Mouse (Mus musculus) liver, embryonic 13.5 days (tissue): ENCODE results near the gene Arhgap31. TPM values are rescaled to one million over a fixed set of nuclear protein-coding genes. Genes with fewer than 3 reads are reported as not detected.
"Not testable (repeated sequence)": the region's sequence is repeated elsewhere in the genome, so short reads cannot be mapped to it uniquely, and the experiment has no call there.

Source experiments
- ATAC-seq: fragments of 200-750 bp; cut with Nextera tagmentation; 2 replicates; pipeline ENCODE4 v1.8.0; 2017; ENCODE audit warnings: low read depth, mild to moderate bottlenecking, moderate number of reproducible peaks, moderate library complexity
- DNase-seq: peaks from one replicate; pipeline ENCODE4 v3.0.0; 2022
- H3K27ac ChIP-seq: fragments of 300-500 bp; sonication (generic); 2 replicates; pipeline ENCODE4 v1.5.1; 2015; ENCODE audit warnings: moderate library complexity, mild to moderate bottlenecking, inconsistent platforms
- H3K27me3 ChIP-seq: fragments of 300-500 bp; sonication (generic); 2 replicates; pipeline ENCODE4 v1.6.1; 2015; ENCODE audit warnings: mild to moderate bottlenecking, inconsistent platforms
- H3K36me3 ChIP-seq: fragments of 300-500 bp; sonication (generic); 2 replicates; pipeline ENCODE4 v1.6.1; 2015; ENCODE audit warnings: mild to moderate bottlenecking, inconsistent platforms
- H3K4me1 ChIP-seq: fragments of 300-500 bp; sonication (generic); replicated peaks from 2 replicates; pipeline ENCODE4 v1.6.1; 2015; ENCODE audit warnings: inconsistent platforms
- H3K4me2 ChIP-seq: fragments of 300-500 bp; sonication (generic); 2 replicates; pipeline ENCODE4 v1.6.1; 2015; ENCODE audit warnings: inconsistent platforms, mild to moderate bottlenecking, moderate library complexity
- H3K4me3 ChIP-seq: fragments of 300-500 bp; sonication (generic); replicated peaks from 2 replicates; pipeline ENCODE4 v1.5.1; 2015; ENCODE audit warnings: mild to moderate bottlenecking, inconsistent platforms
- H3K9ac ChIP-seq: fragments of 300-500 bp; sonication (generic); 2 replicates; pipeline ENCODE4 v1.6.1; 2015; ENCODE audit warnings: mild to moderate bottlenecking, inconsistent platforms
- H3K9me3 ChIP-seq: fragments of 300-500 bp; sonication (generic); replicated peaks from 2 replicates; pipeline ENCODE4 v1.6.1; 2016; ENCODE audit warnings: inconsistent platforms
- WGBS: fragments of 180-500 bp; shearing (Covaris S2); methylation state at CpG from one replicate; pipeline ENCODE4 v1.1.7; 2015; ENCODE audit not compliant: insufficient replicate concordance; 5-methylcytosine and 5-hydroxymethylcytosine counted together
- polyA plus RNA-seq: library from polyadenylated mRNA; unstranded; fragments of >200 nt; fragmentation: Nextera tagmentation; extraction: Ambion mirVana; gene quantifications from 2 replicates; pipeline ENCODE4 v1.2.1, GENCODE M21; 2015

The Arhgap31 gene
- polyA plus RNA-seq, 1 experiment from 2014 or later, result 1.2 TPM

GRCm38 (mm10) chr16:38679431-38680021 is 33.5 kb downstream of the Arhgap31 start:
- no peak for DNase-seq

GRCm38 (mm10) chr16:38678853-38679252 is 34.2 kb downstream of the Arhgap31 start:
- WGBS, result 57% methylated on average over 8 of the region's 8 CpGs
- no peak overlapping the region for H3K9ac ChIP-seq
- H3K27ac ChIP-seq, result no peak overlapping the region
- H3K4me1 ChIP-seq, result 0 out of 2 replicates have a peak, but pooled peaks cover 5% of the 10 kb centered on the region
- ATAC-seq, result no peak
- H3K27me3 ChIP-seq, result no peaks in the 10 kb centered on the region; the same call in 1 of the 2 replicates
- no peak for DNase-seq
- H3K36me3 ChIP-seq, result no peaks in the 10 kb centered on the region
- H3K9me3 ChIP-seq, result no peaks in the 10 kb centered on the region
- H3K4me2 ChIP-seq, result no peak overlapping the region
- H3K4me3 ChIP-seq, result no peak overlapping the region

More at GRCm38 (mm10) chr16:38679431-38680021, 33.5 kb downstream of the Arhgap31 start:
- Histone ChIP-seq H3K4me2 (peak overlapping the region; percentile 9; the same call in 1 of the 2 replicates), H3K9ac (no peak overlapping the region), H3K4me1 (0 out of 2 replicates have a peak, but pooled peaks cover 5% of the 10 kb centered on the region), H3K27ac (no peak overlapping the region), H3K36me3 (no peaks in the 10 kb centered on the region), H3K4me3 (no peak overlapping the region), H3K27me3 (no peaks in the 10 kb centered on the region; the same call in 1 of the 2 replicates), H3K9me3 (no peaks in the 10 kb centered on the region)
- WGBS, result 18% methylated on average over 12 of the region's 12 CpGs
- ATAC-seq, result no peak

DNA sequence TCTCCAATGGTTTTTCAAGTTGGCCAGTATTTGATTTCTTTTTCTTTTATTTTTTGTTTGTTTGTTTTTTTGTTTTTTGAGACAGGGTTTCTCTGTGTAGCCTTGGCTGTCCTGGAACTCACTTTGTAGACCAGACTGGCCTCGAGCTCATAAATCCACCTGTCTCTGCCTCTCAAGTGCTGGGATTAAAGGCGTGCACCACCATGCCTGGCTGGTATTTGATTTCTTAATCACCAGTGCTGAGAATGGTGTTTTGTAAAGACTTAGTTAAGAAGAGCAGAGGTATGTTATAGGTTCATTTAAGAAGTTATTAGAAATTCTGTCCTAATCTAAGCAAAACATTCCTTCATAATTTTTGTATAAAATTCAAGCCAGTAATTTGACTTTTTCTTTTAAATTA is 35.1 kb downstream of the Arhgap31 start:
- H3K9ac ChIP-seq, H3K4me3 ChIP-seq, DNase-seq, H3K27me3 ChIP-seq, H3K27ac ChIP-seq, H3K4me2 ChIP-seq, H3K9me3 ChIP-seq, H3K4me1 ChIP-seq, ATAC-seq, H3K36me3 ChIP-seq: not testable (repeated sequence)
- WGBS, result 59% methylated on average over 2 of the region's 2 CpGs

DNA sequence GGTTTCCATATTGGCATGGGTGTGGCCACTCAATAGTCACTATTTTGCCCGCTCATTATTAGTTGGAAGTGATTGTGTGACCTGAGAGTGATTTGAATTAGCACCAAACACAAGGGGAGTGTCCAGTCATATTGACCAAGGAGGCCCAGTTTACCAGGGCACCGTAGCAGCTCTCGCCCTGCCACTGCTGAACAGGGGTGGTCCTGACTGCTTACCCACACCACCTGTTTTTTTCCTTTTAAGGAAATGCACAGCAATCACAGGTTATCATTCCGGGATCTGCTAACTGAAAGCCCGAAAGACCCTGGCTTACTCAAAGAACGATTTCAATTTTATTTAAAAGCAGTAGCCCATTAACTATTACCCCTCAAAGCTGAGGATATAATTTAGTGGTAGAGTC is 35.9 kb downstream of the Arhgap31 start:
- Histone ChIP-seq H3K4me1 (0 out of 2 replicates have a peak, but pooled peaks cover 5% of the 10 kb centered on the region), H3K36me3 (no peaks in the 10 kb centered on the region), H3K9me3 (no peaks in the 10 kb centered on the region), H3K4me3 (no peak overlapping the region), H3K4me2 (no peak overlapping the region), H3K27ac (no peak overlapping the region), H3K27me3 (no peaks in the 10 kb centered on the region; the same call in 1 of the 2 replicates), H3K9ac (no peak overlapping the region)
- DNase-seq (no peak), ATAC-seq (no peak)
- 65% methylated on average over 6 of the region's 6 CpGs for WGBS

- DNase-seq (no peak), ATAC-seq (no peak)
- no peak overlapping the region for H3K4me3 ChIP-seq
- no peaks in the 10 kb centered on the region for H3K9me3 ChIP-seq
- H3K9ac ChIP-seq, result no peak overlapping the region
- H3K4me1 ChIP-seq, result 0 out of 2 replicates have a peak, but pooled peaks cover 5% of the 10 kb centered on the region
- H3K27ac ChIP-seq, result no peak overlapping the region
- H3K36me3 ChIP-seq, result no peaks in the 10 kb centered on the region
- no peak overlapping the region for H3K4me2 ChIP-seq
- H3K27me3 ChIP-seq, result no peaks in the 10 kb centered on the region; the same call in 1 of the 2 replicates
- WGBS, result 67% methylated on average over 4 of the region's 4 CpGs
These were observed 36.4 kb downstream of the Arhgap31 start for GRCm38 (mm10) chr16:38676647-38677046.

GRCm38 (mm10) chr16:38675600-38676335 is 37.3 kb downstream of the Arhgap31 start:
- H3K4me2 ChIP-seq, result no peak overlapping the region
- H3K9me3 ChIP-seq, result no peaks in the 10 kb centered on the region
- H3K4me1 ChIP-seq, result 0 out of 2 replicates have a peak, but pooled peaks cover 5% of the 10 kb centered on the region
- no peak overlapping the region for H3K4me3 ChIP-seq
- ATAC-seq, result no peak
- no peaks in the 10 kb centered on the region; the same call in 1 of the 2 replicates for H3K27me3 ChIP-seq
- WGBS, result 51% methylated on average over 9 of the region's 9 CpGs
- no peak overlapping the region for H3K9ac ChIP-seq
- no peaks in the 10 kb centered on the region for H3K36me3 ChIP-seq
- DNase-seq, result no peak
- no peak overlapping the region for H3K27ac ChIP-seq

DNA sequence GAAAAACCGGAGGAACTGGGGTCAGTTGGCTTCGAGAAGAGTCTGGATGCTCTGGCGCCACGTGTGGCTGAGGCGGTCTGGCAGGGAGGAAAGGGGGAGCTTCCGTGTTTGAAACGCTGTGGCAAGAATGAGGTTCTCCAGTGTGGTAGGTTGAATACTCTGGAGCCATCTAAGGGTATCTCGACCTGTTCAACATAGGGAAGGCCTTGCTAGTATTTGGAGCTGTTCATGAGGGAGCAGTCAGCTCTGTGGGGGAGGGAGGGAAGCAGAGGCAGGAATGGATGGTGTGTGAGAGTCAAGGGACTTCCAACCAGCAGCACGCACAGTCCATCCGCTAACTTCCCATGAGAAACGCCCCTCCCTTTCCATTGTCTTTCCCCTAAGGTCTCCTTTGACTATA is 38.2 kb downstream of the Arhgap31 start:
- Histone ChIP-seq H3K27me3 (no peaks in the 10 kb centered on the region; the same call in 1 of the 2 replicates), H3K4me2 (no peak overlapping the region), H3K9me3 (no peaks in the 10 kb centered on the region), H3K27ac (no peak overlapping the region), H3K4me3 (no peak overlapping the region), H3K36me3 (no peaks in the 10 kb centered on the region), H3K4me1 (0 out of 2 replicates have a peak, but pooled peaks cover 2% of the 10 kb centered on the region), H3K9ac (no peak overlapping the region)
- 62% methylated on average over 11 of the region's 11 CpGs for WGBS
- DNase-seq, result no peak
- no peak for ATAC-seq

- DNase-seq (no peak), ATAC-seq (no peak)
- Histone ChIP-seq H3K9me3 (no peaks in the 10 kb centered on the region), H3K4me1 (no peaks in the 10 kb centered on the region), H3K27me3 (no peaks in the 10 kb centered on the region), H3K36me3 (no peaks in the 10 kb centered on the region), H3K4me3 (no peak overlapping the region), H3K27ac (no peak overlapping the region), H3K4me2 (no peak overlapping the region), H3K9ac (no peak overlapping the region)
- 70% methylated on average over 15 of the region's 15 CpGs for WGBS
These were observed 39.6 kb downstream of the Arhgap31 start for GRCm38 (mm10) chr16:38673511-38673910.

GRCm38 (mm10) chr16:38672947-38673346 is 40.1 kb downstream of the Arhgap31 start:
- H3K36me3 ChIP-seq, result no peaks in the 10 kb centered on the region
- H3K27me3 ChIP-seq, result no peaks in the 10 kb centered on the region
- H3K4me2 ChIP-seq, result no peak overlapping the region
- H3K9ac ChIP-seq, result no peak overlapping the region
- H3K27ac ChIP-seq, result no peak overlapping the region
- 68% methylated on average over 7 of the region's 7 CpGs for WGBS
- H3K9me3 ChIP-seq, result no peaks in the 10 kb centered on the region
- no peaks in the 10 kb centered on the region for H3K4me1 ChIP-seq
- ATAC-seq, result no peak
- no peak for DNase-seq
- H3K4me3 ChIP-seq, result no peak overlapping the region

- H3K27me3 ChIP-seq, result no peaks in the 10 kb centered on the region
- no peak overlapping the region for H3K4me2 ChIP-seq
- H3K4me3 ChIP-seq, result no peak overlapping the region
- WGBS, result 54% methylated on average over 5 of the region's 5 CpGs
- H3K36me3 ChIP-seq, result no peaks in the 10 kb centered on the region
- H3K27ac ChIP-seq, result no peak overlapping the region
- no peaks in the 10 kb centered on the region for H3K9me3 ChIP-seq
- H3K4me1 ChIP-seq, result no peaks in the 10 kb centered on the region
- H3K9ac ChIP-seq, result no peak overlapping the region
- ATAC-seq (no peak), DNase-seq (no peak)
These were observed 40.7 kb downstream of the Arhgap31 start for GRCm38 (mm10) chr16:38672370-38672769.

DNA sequence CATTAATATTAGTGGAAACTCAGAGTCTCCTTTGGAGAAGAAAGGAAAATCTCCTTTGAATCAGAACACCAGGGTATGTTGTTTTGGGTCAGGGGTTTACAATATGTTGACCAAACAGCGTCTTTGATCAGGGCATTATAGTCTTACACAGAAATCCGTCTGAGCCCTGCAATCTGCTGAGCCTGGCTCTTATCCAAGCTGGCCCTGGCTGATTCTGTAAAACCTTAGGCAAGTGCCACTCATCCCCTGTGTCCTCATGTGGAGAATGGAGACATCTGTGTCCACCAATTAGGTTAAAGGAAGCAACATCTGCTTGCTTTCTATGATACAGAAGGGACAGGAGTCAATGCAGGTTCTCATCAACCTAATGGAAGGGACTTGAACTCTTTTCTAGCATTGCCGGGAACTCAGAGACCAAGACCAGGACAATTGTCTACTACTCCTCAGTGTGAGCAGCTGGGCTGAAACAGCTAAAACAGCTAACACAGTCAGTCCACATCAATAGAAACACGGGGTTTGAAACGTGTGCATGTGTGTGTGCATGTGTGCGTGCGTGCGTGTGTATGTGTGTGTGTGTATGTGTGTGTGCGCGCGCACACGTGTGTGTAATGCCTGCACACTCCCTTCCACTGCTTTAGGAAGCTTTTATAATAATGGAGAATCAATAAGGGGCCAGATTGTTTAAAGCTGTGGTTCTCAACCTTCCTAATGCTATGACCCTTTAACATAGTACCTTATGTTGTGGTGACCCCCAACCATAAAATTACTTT is 42.3 kb downstream of the Arhgap31 start:
- Histone ChIP-seq H3K27me3 (no peaks in the 10 kb centered on the region), H3K4me2 (no peak overlapping the region), H3K36me3 (no peaks in the 10 kb centered on the region), H3K4me3 (no peak overlapping the region), H3K4me1 (no peaks in the 10 kb centered on the region), H3K27ac (no peak overlapping the region), H3K9ac (no peak overlapping the region), H3K9me3 (no peaks in the 10 kb centered on the region)
- 79% methylated on average over 12 of the region's 12 CpGs for WGBS
- DNase-seq (no peak), ATAC-seq (no peak)
